Mouse (Mus musculus) heart, embryonic 10.5 days (tissue): ENCODE measurements around the gene Hsd17b3. TPM values are rescaled to one million over a fixed set of nuclear protein-coding genes. Genes with fewer than 3 reads are reported as not detected.

ENCODE experiments used
- DNase-seq: peaks from one replicate; pipeline ENCODE4 v3.0.0-alpha.2; 2017; ENCODE audit warnings: low spot score
- H3K27ac ChIP-seq: fragments of 300-500 bp; sonication (generic); 2 replicates; pipeline ENCODE4 v1.5.1; 2016; ENCODE audit warnings: mild to moderate bottlenecking
- H3K27me3 ChIP-seq: fragments of 300-500 bp; sonication (generic); 2 replicates; pipeline ENCODE4 v1.6.1; 2016; ENCODE audit warnings: mild to moderate bottlenecking; ENCODE audit not compliant: poor library complexity, insufficient read depth, severe bottlenecking
- H3K36me3 ChIP-seq: fragments of 300-500 bp; sonication (generic); 2 replicates; pipeline ENCODE4 v1.6.1; 2016; ENCODE audit warnings: mild to moderate bottlenecking, moderate library complexity
- H3K4me1 ChIP-seq: fragments of 300-500 bp; sonication (generic); 2 replicates; pipeline ENCODE4 v1.6.1; 2016; ENCODE audit warnings: mild to moderate bottlenecking
- H3K4me3 ChIP-seq: fragments of 300-500 bp; sonication (generic); 2 replicates; pipeline ENCODE4 v1.5.1; 2016; ENCODE audit warnings: mild to moderate bottlenecking, moderate library complexity
- H3K9me3 ChIP-seq: fragments of 300-500 bp; sonication (generic); 2 replicates; pipeline ENCODE4 v1.6.1; 2016; ENCODE audit warnings: mild to moderate bottlenecking, moderate library complexity
- WGBS: fragments of 180-500 bp; shearing (Covaris S2); methylation state at CpG from one replicate; pipeline ENCODE4 v1.1.7; 2016; 5-methylcytosine and 5-hydroxymethylcytosine counted together
- polyA plus RNA-seq: library from polyadenylated mRNA; unstranded; fragments of >200 nt; fragmentation: Nextera tagmentation; extraction: Ambion mirVana; gene quantifications from 2 replicates; pipeline ENCODE4 v1.2.1, GENCODE M21; 2016

The Hsd17b3 gene
- polyA plus RNA-seq = not detected in 2 replicates

- no peak within 1 kb of the TSS for H3K27ac ChIP-seq
- no peak for DNase-seq
- H3K9me3 ChIP-seq = no peaks in the 10 kb centered on the region
- H3K27me3 ChIP-seq = no peaks in the 10 kb centered on the region
- H3K4me3 ChIP-seq = no peak within 1 kb of the TSS
- H3K4me1 ChIP-seq = no peaks in the 10 kb centered on the region
- 71% methylated on average over 4 of the region's 4 CpGs for WGBS
- no peaks in the 10 kb centered on the region for H3K36me3 ChIP-seq
These were observed at the start of gene Hsd17b3 for GRCm38 (mm10) chr13:64089130-64089529. Hsd17b3 (minus strand) TSS chr13:64089230.

GRCm38 (mm10) chr13:64129616-64130375, 40.8 kb upstream of the Hsd17b3 start:
- 43% methylated on average over 15 of the region's 15 CpGs for WGBS
- peak overlapping the region; percentile 90 for H3K27ac ChIP-seq
- no peak for DNase-seq

GRCm38 (mm10) chr13:64128858-64129615, 40.0 kb upstream of the Hsd17b3 start, which contains the start of gene Slc35d2:
Slc35d2 (minus strand) TSS chr13:64129368.
- H3K4me1 ChIP-seq = no peaks in the 10 kb centered on the region; the same call in 1 of the 2 replicates
- 6% methylated on average over 44 of the region's 44 CpGs for WGBS
- H3K4me3 ChIP-seq = peak within 1 kb of the TSS; percentile 78
- peaks cover 17% of the 10 kb centered on the region for H3K36me3 ChIP-seq
- H3K9me3 ChIP-seq = no peaks in the 10 kb centered on the region
- no peak for DNase-seq
- peak within 1 kb of the TSS; percentile 90 for H3K27ac ChIP-seq
- no peaks in the 10 kb centered on the region for H3K27me3 ChIP-seq

More at GRCm38 (mm10) chr13:64129616-64130375, 40.8 kb upstream of the Hsd17b3 start:
- Histone ChIP-seq H3K4me3 (peak overlapping the region; percentile 78), H3K4me1 (no peaks in the 10 kb centered on the region; the same call in 1 of the 2 replicates), H3K9me3 (no peaks in the 10 kb centered on the region), H3K27me3 (no peaks in the 10 kb centered on the region), H3K36me3 (peaks cover 24% of the 10 kb centered on the region)

- peaks cover 4% of the 10 kb centered on the region; the same call in 1 of the 2 replicates for H3K36me3 ChIP-seq
- H3K27me3 ChIP-seq = no peaks in the 10 kb centered on the region
- 73% methylated on average over 4 of the region's 4 CpGs for WGBS
- H3K4me3 ChIP-seq = no peak overlapping the region
- H3K9me3 ChIP-seq = no peaks in the 10 kb centered on the region
- no peaks in the 10 kb centered on the region; the same call in 1 of the 2 replicates for H3K4me1 ChIP-seq
- DNase-seq = no peak
- H3K27ac ChIP-seq = no peak overlapping the region
These were observed 37.3 kb upstream of the Hsd17b3 start for GRCm38 (mm10) chr13:64126316-64126715.

- no peak overlapping the region for H3K27ac ChIP-seq
- H3K36me3 ChIP-seq = no peaks in the 10 kb centered on the region
- DNase-seq = no peak
- no peaks in the 10 kb centered on the region for H3K27me3 ChIP-seq
- H3K4me3 ChIP-seq = no peak overlapping the region
- 90% methylated on average over 6 of the region's 6 CpGs for WGBS
- no peaks in the 10 kb centered on the region for H3K9me3 ChIP-seq
- H3K4me1 ChIP-seq = no peaks in the 10 kb centered on the region; the same call in 1 of the 2 replicates
These were observed 35.9 kb upstream of the Hsd17b3 start for GRCm38 (mm10) chr13:64124886-64125285.

- no peaks in the 10 kb centered on the region for H3K27me3 ChIP-seq
- WGBS = 23% methylated on average over 6 of the region's 6 CpGs
- DNase-seq = no peak
- H3K4me3 ChIP-seq = no peak overlapping the region
- no peaks in the 10 kb centered on the region for H3K36me3 ChIP-seq
- H3K4me1 ChIP-seq = no peaks in the 10 kb centered on the region
- no peaks in the 10 kb centered on the region for H3K9me3 ChIP-seq
- no peak overlapping the region for H3K27ac ChIP-seq
These were observed 34.6 kb upstream of the Hsd17b3 start for GRCm38 (mm10) chr13:64123491-64124188.

GRCm38 (mm10) chr13:64120760-64121159, 31.7 kb upstream of the Hsd17b3 start:
- Histone ChIP-seq H3K36me3 (no peaks in the 10 kb centered on the region), H3K4me3 (no peak overlapping the region), H3K27me3 (no peaks in the 10 kb centered on the region), H3K4me1 (no peaks in the 10 kb centered on the region), H3K27ac (no peak overlapping the region), H3K9me3 (no peaks in the 10 kb centered on the region)
- 55% methylated on average over 4 of the region's 4 CpGs for WGBS
- DNase-seq = no peak

GRCm38 (mm10) chr13:64117442-64117841, 28.4 kb upstream of the Hsd17b3 start:
- no peaks in the 10 kb centered on the region for H3K9me3 ChIP-seq
- H3K27ac ChIP-seq = no peak overlapping the region
- H3K36me3 ChIP-seq = no peaks in the 10 kb centered on the region
- WGBS = 48% methylated on average over 2 of the region's 2 CpGs
- H3K4me3 ChIP-seq = no peak overlapping the region
- DNase-seq = no peak
- no peaks in the 10 kb centered on the region for H3K4me1 ChIP-seq
- H3K27me3 ChIP-seq = no peaks in the 10 kb centered on the region

- no peaks in the 10 kb centered on the region for H3K9me3 ChIP-seq
- no peak overlapping the region for H3K4me3 ChIP-seq
- peaks cover 12% of the 10 kb centered on the region for H3K4me1 ChIP-seq
- WGBS = 87% methylated on average over 1 of the region's 1 CpGs
- H3K27ac ChIP-seq = no peak overlapping the region
- no peaks in the 10 kb centered on the region; the same call in 1 of the 2 replicates for H3K36me3 ChIP-seq
- H3K27me3 ChIP-seq = no peaks in the 10 kb centered on the region
- peak; percentile 53 for DNase-seq
These were observed 21.4 kb upstream of the Hsd17b3 start for GRCm38 (mm10) chr13:64110421-64110820.

GRCm38 (mm10) chr13:64108381-64108850, 19.4 kb upstream of the Hsd17b3 start:
- Histone ChIP-seq H3K9me3 (no peaks in the 10 kb centered on the region), H3K36me3 (no peaks in the 10 kb centered on the region; the same call in 1 of the 2 replicates), H3K27ac (no peak overlapping the region), H3K4me3 (no peak overlapping the region), H3K27me3 (no peaks in the 10 kb centered on the region), H3K4me1 (peaks cover 12% of the 10 kb centered on the region)
- DNase-seq = peak; percentile 25
- WGBS = 26% methylated on average over 5 of the region's 5 CpGs

- Histone ChIP-seq H3K4me1 (peaks cover 12% of the 10 kb centered on the region), H3K27me3 (no peaks in the 10 kb centered on the region), H3K36me3 (no peaks in the 10 kb centered on the region; the same call in 1 of the 2 replicates), H3K27ac (0 out of 2 replicates have a peak overlapping the region, but pooled peaks have one; percentile 52), H3K4me3 (no peak overlapping the region), H3K9me3 (no peaks in the 10 kb centered on the region)
- 43% methylated on average over 8 of the region's 8 CpGs for WGBS
- DNase-seq = no peak
These were observed 18.5 kb upstream of the Hsd17b3 start for GRCm38 (mm10) chr13:64107535-64107934.

- no peaks in the 10 kb centered on the region for H3K27me3 ChIP-seq
- no peak overlapping the region for H3K4me3 ChIP-seq
- H3K27ac ChIP-seq = no peak overlapping the region
- H3K4me1 ChIP-seq = peaks cover 12% of the 10 kb centered on the region
- DNase-seq = no peak
- WGBS = 78% methylated on average over 3 of the region's 3 CpGs
- H3K9me3 ChIP-seq = no peaks in the 10 kb centered on the region
- no peaks in the 10 kb centered on the region; the same call in 1 of the 2 replicates for H3K36me3 ChIP-seq
These were observed 18.1 kb upstream of the Hsd17b3 start for GRCm38 (mm10) chr13:64107105-64107504.
